Comparison of ENCODE assay signal across 12 mouse cellular contexts in the genomic region with DNA sequence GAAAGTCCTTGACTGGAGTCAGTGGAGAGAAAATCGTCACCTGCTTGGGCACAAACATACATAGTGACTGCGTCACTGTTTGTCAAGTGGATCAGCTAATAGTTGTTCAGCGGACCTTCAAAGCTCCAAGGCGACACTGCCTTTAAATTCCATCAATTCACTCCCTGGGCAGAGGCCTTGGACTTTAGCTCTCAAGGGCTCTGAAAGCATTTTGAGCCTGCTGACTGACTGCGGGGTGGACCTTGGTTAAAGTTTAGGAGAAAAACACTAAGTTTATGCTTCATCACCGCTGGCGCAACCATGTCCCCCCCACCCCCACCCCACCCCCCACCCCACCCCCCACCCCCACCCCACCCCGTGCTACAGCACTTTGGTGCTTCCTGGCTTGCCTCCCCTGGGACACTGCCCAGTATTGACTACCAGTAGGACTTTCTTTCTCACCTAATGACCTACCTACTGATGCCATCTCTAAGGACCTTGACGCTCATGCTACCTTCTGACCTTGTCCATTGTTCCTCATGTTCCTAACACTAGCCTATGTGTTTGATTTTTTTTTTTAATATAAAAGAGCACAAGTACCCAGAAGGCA.
DNase-seq lines count a peak whose midpoint lies in the region; ATAC-seq and TF ChIP-seq lines count a peak whose summit lies in the region.
"Had no signal": no experiment of that assay in that cellular context is flagged by ENCODE, and none has a peak within 500 bp of the region (broad histone marks: within the 10 kb centered on the region; RNA-seq: fewer than 3 reads in every experiment).

No protein-coding gene starts in this region.

- H3K36me3 ChIP-seq in midbrain, embryonic 14.5 days (ENCODE audit: control insufficient read depth, insufficient read depth, low read length) = no peaks in the 10 kb centered on the region
- no peaks in the 10 kb centered on the region for H3K36me3 ChIP-seq in midbrain, embryonic 10.5 days
- H3K36me3 ChIP-seq: heart, embryonic 13.5 days; hindbrain, embryonic 12.5 days had no signal

- no peak for TF ChIP-seq POLR2A in lung, adult 2 months (IDR thresholded peaks at IDR 0.05; ENCODE audit: borderline replicate concordance, extremely low read depth, low read depth, low read length)

- WGBS in midbrain, embryonic 14.5 days = 89% methylated on average over 8 of the region's 9 CpGs
- WGBS in midbrain, embryonic 10.5 days = 85% methylated on average over 9 of the region's 9 CpGs
- 70% methylated on average over 8 of the region's 9 CpGs for WGBS in lung, adult 2 months

- no peak overlapping the region for H3K9ac ChIP-seq in midbrain, embryonic 14.5 days (replicated peaks; ENCODE audit: low read length)
- H3K9ac ChIP-seq: heart, embryonic 13.5 days; hindbrain, embryonic 12.5 days had no signal

- H3K9me3 ChIP-seq in midbrain, embryonic 14.5 days (ENCODE audit: control insufficient read depth, low read length) = no peaks in the 10 kb centered on the region
- no peaks in the 10 kb centered on the region for H3K9me3 ChIP-seq in midbrain, embryonic 10.5 days (replicated peaks)
- H3K9me3 ChIP-seq: heart, embryonic 13.5 days; hindbrain, embryonic 12.5 days had no signal

- no peak for DNase-seq in midbrain, embryonic 14.5 days
- no peak for DNase-seq in midbrain, embryonic 10.5 days (ENCODE audit: low spot score)
- peak; percentile 61 for DNase-seq in kidney, postnatal 14 days
- peak; percentile 8 for DNase-seq in lung, adult 2 months
- DNase-seq in yolk sac, embryonic 10.5 days (ENCODE audit: low spot score) = peak; percentile 59
- no peak for DNase-seq in layer of hippocampus, adult 2 months (ENCODE audit: low spot score in 2 of 2)
- DNase-seq in spleen, adult 12 weeks (ENCODE audit: low spot score) = no peak
- DNase-seq: cerebellum, adult 11 months; retina, postnatal 1 day had no signal

- no peaks in the 10 kb centered on the region for H3K27me3 ChIP-seq in midbrain, embryonic 14.5 days (ENCODE audit: control insufficient read depth, insufficient read depth, low read length)
- H3K27me3 ChIP-seq in midbrain, embryonic 10.5 days (ENCODE audit: low read depth, poor library complexity, severe bottlenecking) = no peaks in the 10 kb centered on the region
- H3K27me3 ChIP-seq: heart, embryonic 13.5 days; hindbrain, embryonic 12.5 days had no signal

- no peaks in the 10 kb centered on the region for H3K4me1 ChIP-seq in midbrain, embryonic 14.5 days (ENCODE audit: control insufficient read depth, insufficient read depth, low read length)
- no peaks in the 10 kb centered on the region for H3K4me1 ChIP-seq in midbrain, embryonic 10.5 days
- H3K4me1 ChIP-seq in lung, adult 2 months (ENCODE audit: control insufficient read depth, insufficient read depth, low read length) = no peaks in the 10 kb centered on the region
- H3K4me1 ChIP-seq: heart, embryonic 13.5 days; hindbrain, embryonic 12.5 days had no signal

- no peak overlapping the region for H3K4me2 ChIP-seq in midbrain, embryonic 14.5 days (ENCODE audit: low read length)
- H3K4me2 ChIP-seq: heart, embryonic 13.5 days; hindbrain, embryonic 12.5 days had no signal

- TF ChIP-seq CTCF in lung, adult 2 months (IDR thresholded peaks at IDR 0.05; ENCODE audit: insufficient read depth, low read length) = no peak
- no peak for TF ChIP-seq CTCF in layer of hippocampus, adult 2 months (conservative IDR thresholded peaks at IDR 0.05)

- no peak overlapping the region for H3K27ac ChIP-seq in midbrain, embryonic 14.5 days (replicated peaks; ENCODE audit: low read depth, low read length)
- no peak overlapping the region for H3K27ac ChIP-seq in midbrain, embryonic 10.5 days (replicated peaks)
- H3K27ac ChIP-seq in layer of hippocampus, adult 2 months = no peak overlapping the region
- H3K27ac ChIP-seq: heart, embryonic 13.5 days; hindbrain, embryonic 12.5 days had no signal

- no peak overlapping the region for H3K4me3 ChIP-seq in midbrain, embryonic 14.5 days (replicated peaks; ENCODE audit: low read depth, low read length)
- H3K4me3 ChIP-seq in midbrain, embryonic 10.5 days = no peak overlapping the region
- no peak overlapping the region for H3K4me3 ChIP-seq in lung, adult 2 months (replicated peaks; ENCODE audit: extremely low read depth, low read depth, low read length)
- H3K4me3 ChIP-seq in layer of hippocampus, adult 2 months = no peak overlapping the region
- H3K4me3 ChIP-seq: heart, embryonic 13.5 days; hindbrain, embryonic 12.5 days had no signal

- ATAC-seq in midbrain, embryonic 14.5 days (ENCODE audit: low FRiP score, low TSS enrichment) = peak; percentile 40; the same call in 1 of the 2 replicates
- ATAC-seq in CD4-positive, CD25-positive, alpha-beta regulatory T cell, adult 4 months = no peak

Comparison
In these comparisons a context has a peak if more than half of its experiments do, and no peak if none do; other contexts are left out.
1. DNase-seq: peak in kidney, postnatal 14 days (single experiment), lung, adult 2 months (single experiment) and yolk sac, embryonic 10.5 days (single experiment); none in midbrain, embryonic 14.5 days (single experiment), midbrain, embryonic 10.5 days (single experiment), layer of hippocampus, adult 2 months (0 of 2) and spleen, adult 12 weeks (single experiment).